Mouse (Mus musculus) hindbrain, embryonic 10.5 days (tissue): ENCODE data around the gene Cyp2c50. TPM values are rescaled to one million over a fixed set of nuclear protein-coding genes. Genes with fewer than 3 reads are reported as not detected.
"Not testable (repeated sequence)": the region's sequence is repeated elsewhere in the genome, so short reads cannot be mapped to it uniquely, and the experiment has no call there.

Experiments used
- DNase-seq: peaks from one replicate; pipeline ENCODE4 v3.0.0-alpha.2; 2017; ENCODE audit warnings: low spot score
- H3K27ac ChIP-seq: fragments of 300-500 bp; sonication (generic); 2 replicates; pipeline ENCODE4 v1.5.1; 2016; ENCODE audit warnings: mild to moderate bottlenecking, moderate library complexity
- H3K27me3 ChIP-seq: fragments of 300-500 bp; sonication (generic); 2 replicates; pipeline ENCODE4 v1.6.1; 2016; ENCODE audit warnings: mild to moderate bottlenecking; ENCODE audit not compliant: poor library complexity, insufficient read depth, severe bottlenecking
- H3K36me3 ChIP-seq: fragments of 300-500 bp; sonication (generic); 2 replicates; pipeline ENCODE4 v1.6.1; 2016; ENCODE audit warnings: mild to moderate bottlenecking, moderate library complexity
- H3K4me1 ChIP-seq: fragments of 300-500 bp; sonication (generic); replicated peaks from 2 replicates; pipeline ENCODE4 v1.6.1; 2016; ENCODE audit warnings: mild to moderate bottlenecking
- H3K4me3 ChIP-seq: fragments of 300-500 bp; sonication (generic); 2 replicates; pipeline ENCODE4 v1.5.1; 2016; ENCODE audit warnings: mild to moderate bottlenecking, moderate library complexity
- H3K9me3 ChIP-seq: fragments of 300-500 bp; sonication (generic); 2 replicates; pipeline ENCODE4 v1.6.1; 2016; ENCODE audit warnings: mild to moderate bottlenecking, moderate library complexity
- WGBS: fragments of 180-500 bp; shearing (Covaris S2); methylation state at CpG from one replicate; pipeline ENCODE4 v1.1.7; 2016; 5-methylcytosine and 5-hydroxymethylcytosine counted together
- polyA plus RNA-seq: library from polyadenylated mRNA; unstranded; fragments of >200 nt; fragmentation: Nextera tagmentation; extraction: Ambion mirVana; gene quantifications from 2 replicates; pipeline ENCODE4 v1.2.1, GENCODE M21; 2016

Gene Cyp2c50
- not detected in 2 replicates for polyA plus RNA-seq

DNA sequence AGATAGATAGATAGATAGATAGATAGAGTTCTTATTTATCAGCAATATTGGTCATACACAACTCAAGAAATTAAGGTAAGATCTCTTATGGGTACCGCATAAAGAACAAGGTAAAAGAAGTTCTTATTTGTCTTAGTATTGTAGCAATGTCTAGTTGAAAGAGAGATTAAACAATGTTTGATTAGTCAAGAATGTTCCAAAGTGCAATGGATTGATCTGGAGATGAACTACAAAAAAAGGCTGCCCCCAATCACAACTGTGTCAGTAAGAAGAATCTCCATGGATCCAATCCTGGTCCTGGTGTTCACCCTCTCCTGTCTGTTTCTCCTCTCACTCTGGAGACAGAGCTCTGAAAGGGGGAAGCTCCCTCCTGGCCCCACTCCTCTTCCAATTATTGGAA is at the start of gene Cyp2c50:
TSS of gene Cyp2c50 (plus strand) at position 268 of the 400 bp plus-strand sequence.
- not testable (repeated sequence) for H3K4me3 ChIP-seq, DNase-seq, H3K9me3 ChIP-seq, H3K27ac ChIP-seq, H3K4me1 ChIP-seq, H3K27me3 ChIP-seq, H3K36me3 ChIP-seq
- WGBS = 92% methylated on average over 1 of the region's 1 CpGs

DNA sequence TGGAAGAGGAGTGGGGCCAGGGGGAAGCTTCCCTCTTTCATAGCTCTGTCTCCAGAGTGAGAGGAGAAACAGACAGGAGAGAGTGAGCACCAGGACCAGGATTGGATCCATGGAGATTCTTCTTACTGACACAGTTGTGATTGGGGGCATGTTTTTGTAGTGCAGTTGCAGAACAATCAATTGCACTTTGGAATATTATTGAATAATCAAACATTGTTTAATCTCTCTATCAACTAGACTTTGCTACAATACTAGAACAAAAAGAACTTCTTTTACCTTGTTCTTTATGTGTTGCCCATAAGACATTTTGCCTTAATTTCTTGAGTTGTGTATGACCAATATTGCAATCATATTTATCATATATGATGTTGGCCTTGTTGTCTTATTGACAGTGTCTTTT is 15.8 kb upstream of the Cyp2c50 start, which contains the start of gene Cyp2c54:
TSS of gene Cyp2c54 (minus strand) at position 127 of the 400 bp plus-strand sequence.
- no peaks in the 10 kb centered on the region for H3K27me3 ChIP-seq
- no peaks in the 10 kb centered on the region for H3K4me1 ChIP-seq
- no peak within 1 kb of the TSS for H3K4me3 ChIP-seq
- DNase-seq = no peak
- H3K27ac ChIP-seq = no peak within 1 kb of the TSS
- H3K9me3 ChIP-seq = no peaks in the 10 kb centered on the region
- no peaks in the 10 kb centered on the region for H3K36me3 ChIP-seq

DNA sequence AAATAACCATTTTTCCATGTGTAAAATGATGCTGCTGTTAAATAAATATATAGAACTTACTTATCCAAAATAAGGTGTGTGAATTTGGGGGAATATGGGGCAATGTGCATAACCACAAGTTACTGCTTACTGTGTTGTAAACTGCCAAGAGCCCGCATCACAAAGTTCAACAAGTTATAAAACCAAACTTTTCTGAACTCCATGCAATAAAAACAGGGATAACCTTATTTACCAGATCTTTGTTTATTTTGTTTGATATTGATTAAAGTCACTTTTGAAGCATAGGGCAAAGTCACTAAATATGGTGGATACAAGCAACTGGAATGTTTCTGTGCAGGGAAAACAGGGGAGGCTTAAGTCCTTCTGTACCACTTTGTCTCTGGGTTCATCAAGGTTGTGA is 1.1 kb upstream of the Cyp2c50 start:
- no peak for DNase-seq
- no peak overlapping the region for H3K27ac ChIP-seq
- no peaks in the 10 kb centered on the region for H3K27me3 ChIP-seq
- no peak overlapping the region for H3K4me3 ChIP-seq
- H3K36me3 ChIP-seq = no peaks in the 10 kb centered on the region
- H3K4me1 ChIP-seq = no peaks in the 10 kb centered on the region
- 87% methylated on average over 1 of the region's 1 CpGs for WGBS
- H3K9me3 ChIP-seq = no peaks in the 10 kb centered on the region

DNA sequence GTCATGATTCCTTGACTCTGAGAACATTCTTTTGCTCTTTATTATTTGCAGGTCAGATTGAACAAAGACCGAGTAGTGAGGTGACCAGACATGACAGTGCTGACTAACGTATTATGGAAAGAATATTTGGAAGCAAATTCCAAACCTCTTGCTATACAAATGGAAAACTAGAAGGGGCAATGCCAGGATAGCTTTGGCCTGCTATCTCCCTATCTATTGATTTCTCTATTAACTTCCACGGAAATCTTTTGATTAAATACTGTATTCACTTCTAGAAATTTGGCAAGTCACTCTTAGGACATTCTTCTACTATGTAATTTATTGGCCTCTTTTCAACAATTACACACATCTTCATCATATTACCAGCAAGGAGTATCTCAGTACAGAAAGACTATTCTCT is 1.6 kb downstream of the Cyp2c50 start:
- no peak for DNase-seq
- Histone ChIP-seq H3K27me3 (no peaks in the 10 kb centered on the region), H3K27ac (no peak overlapping the region), H3K4me1 (no peaks in the 10 kb centered on the region), H3K36me3 (no peaks in the 10 kb centered on the region), H3K9me3 (no peaks in the 10 kb centered on the region), H3K4me3 (no peak overlapping the region)
- WGBS = 81% methylated on average over 3 of the region's 3 CpGs

DNA sequence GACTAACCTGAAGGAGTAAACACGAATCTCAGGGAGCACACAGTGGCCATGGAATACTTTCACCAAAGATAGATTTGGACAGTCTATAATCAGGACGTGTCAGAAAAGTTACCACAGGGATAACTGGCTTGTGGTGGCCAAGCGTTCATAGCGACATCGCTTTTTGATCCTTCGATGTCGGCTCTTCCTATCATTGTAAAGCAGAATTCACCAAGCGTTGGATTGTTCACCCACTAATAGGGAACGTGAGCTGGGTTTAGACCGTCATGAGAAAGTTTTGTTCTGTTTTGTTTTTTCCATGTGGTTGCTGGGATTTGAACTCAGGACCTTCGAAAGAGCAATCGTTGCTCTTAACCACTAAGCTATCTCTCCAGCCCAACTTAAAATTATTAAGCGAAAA is 30.1 kb downstream of the Cyp2c50 start:
- not testable (repeated sequence) for H3K9me3 ChIP-seq, DNase-seq, H3K4me1 ChIP-seq, H3K4me3 ChIP-seq, H3K27me3 ChIP-seq, H3K36me3 ChIP-seq, H3K27ac ChIP-seq
- WGBS = 84% methylated on average over 13 of the region's 13 CpGs

DNA sequence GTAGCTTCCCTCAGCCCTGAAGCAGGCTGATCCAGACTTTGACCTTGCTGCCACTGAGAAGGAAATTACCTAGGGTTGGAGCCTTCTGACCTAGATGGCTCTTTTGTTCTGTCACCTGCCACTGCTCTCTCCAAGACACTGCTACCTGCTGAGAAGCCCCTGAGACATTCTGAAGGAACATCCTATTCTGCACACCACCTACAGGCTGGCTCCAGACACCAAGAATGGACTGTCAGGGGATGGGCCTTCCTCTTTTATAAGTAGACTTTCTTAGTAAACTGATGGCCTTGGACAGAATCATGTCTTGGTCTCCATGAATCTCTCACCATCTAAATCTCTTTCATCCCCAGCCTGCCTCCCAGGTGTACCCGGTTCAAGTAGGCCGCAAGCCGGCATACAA is 35.7 kb downstream of the Cyp2c50 start:
- 90% methylated on average over 3 of the region's 3 CpGs for WGBS
- H3K36me3 ChIP-seq = not testable (repeated sequence)

DNA sequence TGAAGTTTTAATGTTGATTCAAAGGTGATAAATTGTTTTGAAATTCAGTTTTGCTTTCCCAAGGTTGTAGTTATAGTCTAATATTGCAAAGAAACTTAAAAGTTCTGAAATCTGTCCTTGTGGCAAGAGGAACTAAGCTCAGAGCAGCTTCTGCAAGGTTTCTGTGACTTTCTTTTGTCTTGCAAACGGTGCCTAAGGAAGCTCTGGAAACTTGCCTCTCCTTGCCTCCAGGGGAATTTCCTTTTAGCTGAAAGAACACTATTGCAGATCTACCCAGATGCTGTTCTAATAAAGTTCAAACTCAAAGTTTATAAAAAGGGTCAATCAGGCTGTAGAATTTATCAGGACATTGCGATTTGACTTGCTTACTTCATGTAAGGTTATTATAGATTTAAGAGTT is 37.5 kb downstream of the Cyp2c50 start:
- H3K27ac ChIP-seq, DNase-seq, H3K4me1 ChIP-seq, H3K36me3 ChIP-seq, H3K27me3 ChIP-seq, H3K9me3 ChIP-seq, H3K4me3 ChIP-seq: not testable (repeated sequence)
- 29% methylated on average over 2 of the region's 2 CpGs for WGBS

More for the DNA sequence above, 35.7 kb downstream of the Cyp2c50 start:
- H3K4me1 ChIP-seq, H3K9me3 ChIP-seq, H3K4me3 ChIP-seq, H3K27me3 ChIP-seq, DNase-seq, H3K27ac ChIP-seq: not testable (repeated sequence)

Other genes starting within 250 kb of the Cyp2c50 start
- gene Cyp2c69, start 202.9 kb upstream of the Cyp2c50 start, polyA plus RNA-seq = not detected in 2 replicates
- not detected in 2 replicates for gene Cyp2c37, start 97.3 kb upstream of the Cyp2c50 start, polyA plus RNA-seq
- not detected in 2 replicates for gene Cyp2c54, start 15.9 kb upstream of the Cyp2c50 start, polyA plus RNA-seq
- gene Cyp2c70, start 97.6 kb downstream of the Cyp2c50 start, polyA plus RNA-seq = not detected in 2 replicates
- 105 and 123 TPM in 2 replicates for gene Pdlim1, start 182.2 kb downstream of the Cyp2c50 start, polyA plus RNA-seq